Mouse (Mus musculus) bone marrow macrophage, adult 2 months (primary cell): Measurements from ENCODE around the gene Il2rb. TPM values are rescaled to one million over a fixed set of nuclear protein-coding genes. Genes with fewer than 3 reads are reported as not detected.

Experiments
- H3K27ac ChIP-seq: 2 replicates; pipeline ENCODE4 v1.5.1; 2012; ENCODE audit warnings: low read depth, low read length; ENCODE audit not compliant: insufficient read depth
- H3K4me1 ChIP-seq: 2 replicates; pipeline ENCODE4 v1.6.1; 2012; ENCODE audit warnings: low read length; ENCODE audit not compliant: control insufficient read depth, insufficient read depth
- H3K4me3 ChIP-seq: 2 replicates; pipeline ENCODE4 v1.5.1; 2012; ENCODE audit warnings: mild to moderate bottlenecking, low read length, moderate library complexity; ENCODE audit not compliant: insufficient read depth
- CTCF ChIP-seq: IDR thresholded peaks from 2 replicates; pipeline ENCODE4 v1.5.1; 2012; ENCODE audit warnings: low read depth, mild to moderate bottlenecking, low read length, moderate library complexity
- POLR2A ChIP-seq: IDR thresholded peaks from 2 replicates; pipeline ENCODE4 v1.6.1; 2012; ENCODE audit warnings: mild to moderate bottlenecking, low read depth, low read length, borderline replicate concordance
- polyA plus RNA-seq: library from polyadenylated mRNA; stranded (reverse); fragments of >200 nt; gene quantifications from 2 replicates; pipeline ENCODE4 v1.2.4, GENCODE M21; 2012; ENCODE audit not compliant: missing spikeins, insufficient read depth, insufficient read length

The Il2rb gene
- polyA plus RNA-seq, 1 experiment: not detected

DNA sequence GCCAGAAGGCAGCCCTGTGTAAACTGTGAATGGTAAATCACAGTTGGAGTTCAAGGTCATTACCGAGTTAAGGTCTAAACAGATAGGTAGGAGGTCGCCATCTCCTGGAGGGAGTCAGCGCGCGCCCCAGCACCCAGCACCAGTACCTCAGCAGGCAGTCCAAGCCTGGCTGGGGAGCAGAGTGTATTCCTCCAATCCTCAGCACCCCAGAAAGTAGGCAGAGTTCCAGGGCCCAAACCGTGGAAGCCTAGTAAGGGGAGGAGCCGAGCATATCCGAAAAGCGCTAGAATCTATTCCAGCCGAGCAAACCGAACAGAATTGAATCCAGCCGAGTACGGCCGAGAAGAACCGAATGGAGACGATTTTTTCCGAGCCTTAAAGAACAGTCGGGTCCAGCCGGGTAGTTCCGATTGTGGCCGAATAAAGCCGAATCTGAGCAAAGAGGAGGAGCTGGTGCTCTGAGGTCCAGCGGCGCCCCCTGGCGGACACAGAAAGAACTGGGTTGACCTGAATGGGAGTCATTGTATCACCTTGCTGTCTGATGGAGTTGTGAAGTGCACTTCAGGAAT lies 36.9 kb upstream of the Il2rb start:
- Histone ChIP-seq H3K4me1 (0 out of 2 replicates have a peak, but pooled peaks cover 2% of the 10 kb centered on the region), H3K27ac (no peak overlapping the region), H3K4me3 (peak overlapping the region; percentile 45)
- TF ChIP-seq POLR2A (no peak), CTCF (peak; percentile 91)

- Histone ChIP-seq H3K4me1 (0 out of 2 replicates have a peak, but pooled peaks cover 2% of the 10 kb centered on the region), H3K4me3 (no peak overlapping the region), H3K27ac (no peak overlapping the region)
- no peak for TF ChIP-seq POLR2A
- no peak for TF ChIP-seq CTCF
Measured at GRCm38 (mm10) chr15:78531451-78531720, 36.3 kb upstream of the Il2rb start.

- TF ChIP-seq POLR2A: no peak
- no peak for TF ChIP-seq CTCF
- Histone ChIP-seq H3K4me3 (peak within 1 kb of the TSS; percentile 45), H3K4me1 (0 out of 2 replicates have a peak, but pooled peaks cover 2% of the 10 kb centered on the region), H3K27ac (no peak within 1 kb of the TSS)
Measured at GRCm38 (mm10) chr15:78530671-78531450, 35.8 kb upstream of the Il2rb start, which contains the start of gene C1qtnf6. Gene C1qtnf6, minus strand, starts transcription at chr15:78531416.

GRCm38 (mm10) chr15:78530141-78530540 lies 35.1 kb upstream of the Il2rb start:
- no peak for TF ChIP-seq POLR2A
- TF ChIP-seq CTCF: no peak
- 0 out of 2 replicates have a peak, but pooled peaks cover 2% of the 10 kb centered on the region for H3K4me1 ChIP-seq
- H3K4me3 ChIP-seq: no peak overlapping the region
- no peak overlapping the region for H3K27ac ChIP-seq

GRCm38 (mm10) chr15:78529428-78529990 lies 34.4 kb upstream of the Il2rb start:
- Histone ChIP-seq H3K4me1 (0 out of 2 replicates have a peak, but pooled peaks cover 2% of the 10 kb centered on the region), H3K27ac (no peak overlapping the region), H3K4me3 (no peak overlapping the region)
- TF ChIP-seq CTCF (no peak), POLR2A (no peak)

GRCm38 (mm10) chr15:78528726-78529411 lies 33.8 kb upstream of the Il2rb start:
- no peak for TF ChIP-seq POLR2A
- no peak for TF ChIP-seq CTCF
- 0 out of 2 replicates have a peak, but pooled peaks cover 2% of the 10 kb centered on the region for H3K4me1 ChIP-seq
- H3K4me3 ChIP-seq: no peak overlapping the region
- no peak overlapping the region for H3K27ac ChIP-seq

- H3K27ac ChIP-seq: no peak overlapping the region
- no peak for TF ChIP-seq POLR2A
- no peak for TF ChIP-seq CTCF
- no peak overlapping the region for H3K4me3 ChIP-seq
- 0 out of 2 replicates have a peak, but pooled peaks cover 2% of the 10 kb centered on the region for H3K4me1 ChIP-seq
Measured at GRCm38 (mm10) chr15:78527973-78528372, 32.9 kb upstream of the Il2rb start.

GRCm38 (mm10) chr15:78524163-78524562 lies 29.1 kb upstream of the Il2rb start:
- Histone ChIP-seq H3K4me3 (no peak overlapping the region), H3K27ac (no peak overlapping the region), H3K4me1 (0 out of 2 replicates have a peak, but pooled peaks cover 2% of the 10 kb centered on the region)
- TF ChIP-seq POLR2A: no peak
- no peak for TF ChIP-seq CTCF

- Histone ChIP-seq H3K4me1 (no peaks in the 10 kb centered on the region), H3K27ac (no peak overlapping the region)
- no peak for TF ChIP-seq POLR2A
- no peak for TF ChIP-seq CTCF
Measured at GRCm38 (mm10) chr15:78521892-78522291, 26.8 kb upstream of the Il2rb start.

More at GRCm38 (mm10) chr15:78521892-78522291, 26.8 kb upstream of the Il2rb start:
- no peak overlapping the region for H3K4me3 ChIP-seq
